Mouse (Mus musculus) olfactory bulb, adult 2 months (tissue): ENCODE data around the gene Ccdc173. TPM values are rescaled to one million over a fixed set of nuclear protein-coding genes. Genes with fewer than 3 reads are reported as not detected.

Experiments
- H3K27ac ChIP-seq: fragments of 200-500 bp; 2 replicates; pipeline ENCODE4 v1.5.1; 2012; ENCODE audit warnings: low read depth, low read length; ENCODE audit not compliant: insufficient read depth
- H3K4me1 ChIP-seq: fragments of 200-500 bp; 2 replicates; pipeline ENCODE4 v1.6.1; 2012; ENCODE audit warnings: low read length; ENCODE audit not compliant: control insufficient read depth, insufficient read depth
- H3K4me3 ChIP-seq: fragments of 200-500 bp; 2 replicates; pipeline ENCODE4 v1.5.1; 2012; ENCODE audit warnings: mild to moderate bottlenecking, low read depth, low read length, moderate library complexity; ENCODE audit not compliant: insufficient read depth
- CTCF ChIP-seq: fragments of 200-500 bp; IDR thresholded peaks from 2 replicates; pipeline ENCODE4 v1.5.1; 2012; ENCODE audit warnings: low read depth, mild to moderate bottlenecking, low read length, moderate library complexity; ENCODE audit not compliant: insufficient read depth
- POLR2A ChIP-seq: fragments of 200-500 bp; IDR thresholded peaks from 2 replicates; pipeline ENCODE4 v1.6.1; 2012; ENCODE audit warnings: mild to moderate bottlenecking, low read depth, low read length, moderate library complexity; ENCODE audit not compliant: insufficient read depth
- WGBS: fragments of 180-500 bp; shearing (Covaris S2); methylation state at CpG from one replicate; pipeline ENCODE4 v1.1.7; 2018; 5-methylcytosine and 5-hydroxymethylcytosine counted together
- polyA plus RNA-seq: library from polyadenylated mRNA; stranded (reverse); fragments of >200 nt; gene quantifications from 2 replicates; pipeline ENCODE4 v1.2.4, GENCODE M21; 2012; ENCODE audit warnings: low replicate concordance; ENCODE audit not compliant: missing spikeins, insufficient read depth, insufficient read length

Ccdc173 gene
- polyA plus RNA-seq, 1 experiment: not detected

DNA sequence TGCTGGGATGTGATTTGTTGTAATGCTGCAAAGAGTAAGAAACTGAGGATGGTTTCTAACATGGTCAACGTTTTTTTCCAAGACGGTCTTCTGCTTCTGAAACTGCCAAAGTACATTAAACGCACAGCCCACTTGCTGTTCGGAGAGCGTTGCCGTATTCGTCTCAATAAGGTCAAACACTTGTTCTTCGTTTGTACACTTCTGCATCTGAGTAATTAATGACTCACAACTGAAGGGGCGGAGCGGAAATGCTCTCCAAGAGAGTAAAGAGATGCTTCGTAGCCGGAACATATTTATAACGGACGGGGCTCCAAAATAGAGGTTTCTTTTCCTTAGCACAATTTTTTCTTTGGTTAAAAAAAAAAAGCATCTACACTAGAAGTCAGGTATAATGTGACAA lies 77.2 kb downstream of the Ccdc173 start:
- Histone ChIP-seq H3K4me3 (no peak overlapping the region), H3K27ac (no peak overlapping the region), H3K4me1 (no peaks in the 10 kb centered on the region; the same call in 1 of the 2 replicates)
- no peak for TF ChIP-seq POLR2A
- TF ChIP-seq CTCF: no peak
- WGBS: 30% methylated on average over 14 of the region's 14 CpGs

Other genes starting within 250 kb of the Ccdc173 start
- not detected in 2 replicates for gene Lrp2, start 203.5 kb downstream of the Ccdc173 start, polyA plus RNA-seq
- gene Bbs5, start 142.4 kb downstream of the Ccdc173 start, polyA plus RNA-seq: not detected in 2 replicates
- gene Klhl41, start 119.5 kb downstream of the Ccdc173 start, polyA plus RNA-seq: not detected in 2 replicates
- gene Fastkd1, start 76.1 kb downstream of the Ccdc173 start, polyA plus RNA-seq: not detected in 2 replicates
- 155 TPM in 1 of 2 replicates, not detected in the other for gene Ppig, start 67.0 kb downstream of the Ccdc173 start, polyA plus RNA-seq
- gene Phospho2, start within 50 bp of the Ccdc173 start, polyA plus RNA-seq: not detected in 2 replicates
- gene Klhl23, start 32.4 kb upstream of the Ccdc173 start, polyA plus RNA-seq: not detected in 2 replicates
- gene Ssb, start 72.0 kb upstream of the Ccdc173 start, polyA plus RNA-seq: 660 TPM in 1 of 2 replicates, not detected in the other
- not detected in 2 replicates for gene Mettl5, start 96.0 kb upstream of the Ccdc173 start, polyA plus RNA-seq
- 194 TPM in 1 of 2 replicates, not detected in the other for gene Ubr3, start 107.7 kb upstream of the Ccdc173 start, polyA plus RNA-seq
- gene Myo3b, start 249.6 kb upstream of the Ccdc173 start, polyA plus RNA-seq: not detected in 2 replicates